Mouse (Mus musculus) granulocyte monocyte progenitor cell, adult 5-6 weeks (primary cell): Measurements from ENCODE around the gene Olfr71. TPM values are rescaled to one million over a fixed set of nuclear protein-coding genes. Genes with fewer than 3 reads are reported as not detected.

ENCODE experiments used
- ATAC-seq: replicated peaks from 2 replicates; pipeline ENCODE4 v1.8.0; 2016; ENCODE audit warnings: mild to moderate bottlenecking, moderate TSS enrichment, inconsistent platforms; ENCODE audit not compliant: poor library complexity, severe bottlenecking
- total RNA-seq, 2 experiments: library from RNA; stranded (forward) in 1 of 2; stranded (reverse) in 1 of 2; fragments of 200-712, 200-1000 nt in 1 of 2; fragments of >200 nt in 1 of 2; fragmentation: Nextera tagmentation in 1 of 2; gene quantifications; 2 replicates each; pipeline ENCODE4 v1.2.3; 2014 to 2017

Gene Olfr71
- total RNA-seq, 2 experiments from 2014 or later, result not detected

DNA sequence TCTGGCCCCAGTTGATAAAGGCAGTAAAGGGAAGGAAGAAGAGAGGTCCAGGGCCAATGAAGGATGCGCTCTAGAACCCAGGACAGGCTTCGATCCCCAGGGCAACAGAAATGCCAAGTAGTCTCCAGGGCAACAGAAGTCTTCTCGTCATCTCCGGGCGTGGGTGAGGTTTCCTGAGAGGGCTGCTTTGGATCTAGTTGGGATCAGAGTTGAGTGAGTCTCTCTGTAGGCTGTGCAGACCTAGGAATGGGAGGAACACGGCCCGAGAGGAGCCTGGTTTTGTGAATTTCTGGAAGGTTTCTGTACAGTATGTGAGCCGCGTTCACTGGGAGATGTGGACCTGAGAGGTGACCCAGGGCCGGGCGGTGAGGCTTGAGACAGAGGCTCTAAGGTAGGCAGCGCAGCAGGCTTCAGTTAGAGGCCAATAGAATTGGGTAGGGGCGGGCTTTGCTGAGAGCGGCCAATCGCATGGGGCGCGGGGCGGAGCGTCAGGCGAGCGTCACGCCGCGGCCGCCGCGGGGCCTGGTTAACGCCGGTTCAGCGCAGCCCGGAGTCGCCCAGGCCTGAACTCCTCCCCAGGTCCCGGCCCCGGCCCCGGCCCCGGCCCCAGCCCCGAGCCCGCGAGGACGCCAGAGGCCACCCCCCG is 41.1 kb downstream of the Olfr71 start, which contains the start of the genes Tmem8b and Fam221b:
Gene Tmem8b, plus strand, starts transcription at position 190 of the 646 bp plus-strand sequence.
Gene Fam221b, minus strand, starts transcription at position 364 of the 646 bp plus-strand sequence.
- ATAC-seq, result peak; percentile 88

DNA sequence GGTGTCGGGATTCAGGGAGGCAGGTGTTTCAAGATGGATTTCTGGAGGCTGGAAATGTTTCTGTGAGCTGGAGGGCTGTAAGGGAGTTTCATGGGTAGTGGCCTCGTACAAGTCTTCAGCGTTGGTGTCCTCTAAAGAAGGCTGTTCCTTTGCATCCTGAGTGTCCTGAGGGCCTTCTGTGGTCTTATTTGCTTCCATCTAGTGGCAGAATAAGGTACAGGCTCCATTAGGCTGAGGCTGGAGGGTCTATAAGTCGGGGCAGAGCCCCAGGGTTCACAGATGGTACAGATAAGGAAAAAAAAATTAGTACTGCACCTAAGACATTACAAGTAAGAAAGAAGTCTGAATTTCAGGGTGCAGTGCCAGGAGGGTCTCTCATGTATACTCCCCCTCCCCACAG is 43.6 kb downstream of the Olfr71 start:
- ATAC-seq, result peak; percentile 53

DNA sequence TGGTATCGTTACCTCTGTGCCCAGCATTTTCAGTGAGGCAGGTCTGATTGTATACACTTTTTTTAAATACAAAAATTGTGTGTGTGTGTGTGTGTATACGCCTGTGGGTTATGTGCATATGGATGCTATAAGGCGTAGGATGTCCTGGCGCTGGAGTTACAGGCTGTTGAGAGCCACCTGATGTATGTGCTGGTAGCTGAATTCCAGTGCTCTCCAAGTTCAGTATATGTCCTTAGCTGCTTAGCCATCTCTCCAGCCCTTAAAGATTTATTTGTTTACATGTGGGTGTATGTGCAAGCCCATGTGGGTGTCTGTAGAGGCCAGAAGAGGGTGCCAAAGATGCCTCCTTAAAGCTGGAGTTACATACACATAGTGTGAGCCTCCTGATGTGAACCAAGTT is 52.9 kb downstream of the Olfr71 start:
- no peak for ATAC-seq

DNA sequence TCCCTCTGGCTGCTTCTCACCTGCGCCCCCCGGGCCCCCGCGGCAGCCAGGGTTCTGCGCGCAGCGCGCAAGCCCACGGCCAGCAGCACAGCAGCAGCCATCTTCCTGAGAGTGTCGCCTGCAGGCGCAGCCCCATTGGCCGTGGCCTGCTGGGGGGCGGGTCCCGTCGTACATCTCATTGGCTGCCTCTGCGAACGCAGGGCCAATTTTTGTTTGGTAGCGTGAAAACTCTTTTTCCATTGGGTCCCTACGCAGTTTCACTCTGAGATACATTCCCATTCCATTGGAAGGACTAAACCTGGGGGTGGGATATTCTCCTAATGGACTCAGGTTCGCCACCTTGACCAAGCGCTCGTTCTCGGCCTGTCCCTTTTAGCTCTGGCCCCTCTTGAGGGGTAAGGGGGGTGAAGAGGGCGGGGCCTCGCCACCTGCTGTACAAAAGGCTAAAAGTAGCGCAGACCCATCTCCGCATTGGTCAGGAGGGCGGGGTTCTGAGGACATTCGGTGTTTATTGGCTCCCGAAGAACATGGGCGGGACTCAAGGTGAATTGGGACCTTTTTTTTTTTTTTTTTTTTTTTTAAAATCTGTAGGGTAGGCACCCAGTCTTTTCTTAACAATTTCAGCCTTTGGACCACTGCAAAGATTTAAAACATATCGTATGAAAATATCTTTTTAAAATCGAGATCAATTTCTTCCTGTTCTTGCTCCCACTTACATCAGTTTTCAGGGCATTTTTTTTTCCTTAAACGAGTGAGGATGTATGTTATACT is 53.5 kb downstream of the Olfr71 start, which contains the start of gene Hint2:
Gene Hint2, minus strand, starts transcription at position 128 of the 771 bp plus-strand sequence.
- ATAC-seq, result peak; percentile 92

DNA sequence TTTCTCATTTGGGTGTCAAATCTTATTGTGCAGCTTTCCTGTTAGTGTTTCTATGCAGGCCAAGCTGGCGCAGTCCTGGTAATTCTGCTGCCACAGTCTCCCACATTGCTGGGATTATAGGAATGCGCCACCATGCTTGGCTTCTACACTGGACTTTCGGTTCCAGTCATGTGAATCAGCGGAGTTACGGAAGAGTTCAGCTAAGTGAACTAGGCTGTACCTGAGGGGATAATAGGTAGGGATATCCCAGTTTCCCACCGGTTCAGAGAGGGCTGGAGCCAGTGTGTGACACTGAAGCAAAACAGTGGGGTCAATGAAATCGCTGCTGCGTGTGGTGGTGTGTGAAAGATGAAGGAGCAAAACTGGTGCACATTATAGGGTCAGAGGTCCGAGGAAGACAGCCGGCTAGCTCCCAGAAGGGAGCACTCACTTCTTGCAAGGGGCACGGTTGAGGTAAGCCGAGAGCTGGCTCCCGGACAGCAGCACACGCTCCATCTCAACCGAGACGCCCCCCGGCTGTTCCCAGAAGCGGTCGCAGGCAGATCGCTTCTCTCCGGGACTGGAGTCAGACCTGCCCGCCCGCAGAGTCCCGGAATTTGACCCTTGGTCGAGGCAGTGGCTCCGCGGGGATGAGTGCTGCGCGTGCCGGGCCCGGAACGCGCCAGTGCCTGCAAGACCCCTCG is 54.3 kb downstream of the Olfr71 start:
- no peak for ATAC-seq

Other genes with a start within 250 kb of the Olfr71 start
- gene Sit1, start 226.5 kb downstream of the Olfr71 start, total RNA-seq (2014; fragmentation: Nextera tagmentation), result not detected in 2 replicates
- gene Sit1, start 226.5 kb downstream of the Olfr71 start, total RNA-seq (2017), result not detected in 2 replicates
- gene Ccdc107, start 217.4 kb downstream of the Olfr71 start, total RNA-seq (2014; fragmentation: Nextera tagmentation), result 28.2 and 44.7 TPM in 2 replicates
- gene Ccdc107, start 217.4 kb downstream of the Olfr71 start, total RNA-seq (2017), result 48.0 and 56.1 TPM in 2 replicates
- gene Arhgef39, start 210.6 kb downstream of the Olfr71 start, total RNA-seq (2014; fragmentation: Nextera tagmentation), result 52.0 and 55.5 TPM in 2 replicates
- 63.7 and 81.2 TPM in 2 replicates for gene Arhgef39, start 210.6 kb downstream of the Olfr71 start, total RNA-seq (2017)
- 11.6 and 16.9 TPM in 2 replicates for gene Car9, start 203.3 kb downstream of the Olfr71 start, total RNA-seq (2014; fragmentation: Nextera tagmentation)
- 4.1 and 7.6 TPM in 2 replicates for gene Car9, start 203.3 kb downstream of the Olfr71 start, total RNA-seq (2017)
- gene Tpm2, start 186.5 kb downstream of the Olfr71 start, total RNA-seq (2014; fragmentation: Nextera tagmentation), result 1.6 and 3.8 TPM in 2 replicates
- 2.5 and 5.2 TPM in 2 replicates for gene Tpm2, start 186.5 kb downstream of the Olfr71 start, total RNA-seq (2017)
- gene Creb3, start 147.9 kb downstream of the Olfr71 start, total RNA-seq (2014; fragmentation: Nextera tagmentation), result 10.5 and 13.4 TPM in 2 replicates
- 24.9 and 25.7 TPM in 2 replicates for gene Creb3, start 147.9 kb downstream of the Olfr71 start, total RNA-seq (2017)
- gene Tln1, start 147.6 kb downstream of the Olfr71 start, total RNA-seq (2014; fragmentation: Nextera tagmentation), result 167 and 198 TPM in 2 replicates
- 251 and 299 TPM in 2 replicates for gene Tln1, start 147.6 kb downstream of the Olfr71 start, total RNA-seq (2017)
- 28.1 and 30.8 TPM in 2 replicates for gene Rgp1, start 131.5 kb downstream of the Olfr71 start, total RNA-seq (2014; fragmentation: Nextera tagmentation)
- 9.9 and 10.9 TPM in 2 replicates for gene Rgp1, start 131.5 kb downstream of the Olfr71 start, total RNA-seq (2017)
- gene Gba2, start 131.4 kb downstream of the Olfr71 start, total RNA-seq (2014; fragmentation: Nextera tagmentation), result 10.6 and 19.0 TPM in 2 replicates
- gene Gba2, start 131.4 kb downstream of the Olfr71 start, total RNA-seq (2017), result 7.8 and 8.4 TPM in 2 replicates
- gene Msmp, start 125.8 kb downstream of the Olfr71 start, total RNA-seq (2014; fragmentation: Nextera tagmentation), result not detected in 2 replicates
- gene Msmp, start 125.8 kb downstream of the Olfr71 start, total RNA-seq (2017), result not detected in 2 replicates
- 0.64 TPM in 1 of 2 replicates, not detected in the other for gene Npr2, start 78.3 kb downstream of the Olfr71 start, total RNA-seq (2014; fragmentation: Nextera tagmentation)
- 0.31 and 0.56 TPM in 2 replicates for gene Npr2, start 78.3 kb downstream of the Olfr71 start, total RNA-seq (2017)
- 1.3 TPM in 1 of 2 replicates, not detected in the other for gene Spag8, start 56.7 kb downstream of the Olfr71 start, total RNA-seq (2014; fragmentation: Nextera tagmentation)
- not detected in 2 replicates for gene Spag8, start 56.7 kb downstream of the Olfr71 start, total RNA-seq (2017)
- 58.6 and 78.3 TPM in 2 replicates for gene Hint2, start 53.8 kb downstream of the Olfr71 start, total RNA-seq (2014; fragmentation: Nextera tagmentation)
- 55.1 and 63.3 TPM in 2 replicates for gene Hint2, start 53.8 kb downstream of the Olfr71 start, total RNA-seq (2017)
- gene Tmem8b, start 41.3 kb downstream of the Olfr71 start, total RNA-seq (2014; fragmentation: Nextera tagmentation), result 1.9 and 4.9 TPM in 2 replicates
- 0.46 and 0.52 TPM in 2 replicates for gene Tmem8b, start 41.3 kb downstream of the Olfr71 start, total RNA-seq (2017)
- gene Fam221b, start 41.1 kb downstream of the Olfr71 start, total RNA-seq (2014; fragmentation: Nextera tagmentation), result not detected in 2 replicates
- 0.34 and 0.36 TPM in 2 replicates for gene Fam221b, start 41.1 kb downstream of the Olfr71 start, total RNA-seq (2017)
- gene Olfr70, start 9.4 kb downstream of the Olfr71 start, total RNA-seq (2014; fragmentation: Nextera tagmentation), result not detected in 2 replicates
- gene Olfr70, start 9.4 kb downstream of the Olfr71 start, total RNA-seq (2017), result not detected in 2 replicates
- not detected in 2 replicates for gene Hrct1, start 16.9 kb upstream of the Olfr71 start, total RNA-seq (2014; fragmentation: Nextera tagmentation)
- gene Hrct1, start 16.9 kb upstream of the Olfr71 start, total RNA-seq (2017), result not detected in 2 replicates
- not detected in 2 replicates for gene Spaar, start 19.8 kb upstream of the Olfr71 start, total RNA-seq (2014; fragmentation: Nextera tagmentation)
- gene Spaar, start 19.8 kb upstream of the Olfr71 start, total RNA-seq (2017), result not detected in 2 replicates
- gene Olfr159, start 60.8 kb upstream of the Olfr71 start, total RNA-seq (2014; fragmentation: Nextera tagmentation), result not detected in 2 replicates
- gene Olfr159, start 60.8 kb upstream of the Olfr71 start, total RNA-seq (2017), result not detected in 2 replicates
- not detected in 2 replicates for gene Olfr156, start 113.6 kb upstream of the Olfr71 start, total RNA-seq (2014; fragmentation: Nextera tagmentation)
- gene Olfr156, start 113.6 kb upstream of the Olfr71 start, total RNA-seq (2017), result not detected in 2 replicates
- not detected in 2 replicates for gene Olfr157, start 129.9 kb upstream of the Olfr71 start, total RNA-seq (2014; fragmentation: Nextera tagmentation)
- not detected in 2 replicates for gene Olfr157, start 129.9 kb upstream of the Olfr71 start, total RNA-seq (2017)
- gene Olfr155, start 141.3 kb upstream of the Olfr71 start, total RNA-seq (2014; fragmentation: Nextera tagmentation), result not detected in 2 replicates
- not detected in 2 replicates for gene Olfr155, start 141.3 kb upstream of the Olfr71 start, total RNA-seq (2017)
- gene Reck, start 165.3 kb upstream of the Olfr71 start, total RNA-seq (2014; fragmentation: Nextera tagmentation), result 1.3 and 5.5 TPM in 2 replicates
- 0.22 and 1.4 TPM in 2 replicates for gene Reck, start 165.3 kb upstream of the Olfr71 start, total RNA-seq (2017)
- 8.2 and 12.7 TPM in 2 replicates for gene Glipr2, start 247.1 kb upstream of the Olfr71 start, total RNA-seq (2014; fragmentation: Nextera tagmentation)
- gene Glipr2, start 247.1 kb upstream of the Olfr71 start, total RNA-seq (2017), result 16.4 and 20.8 TPM in 2 replicates